Mouse (Mus musculus) macrophage (primary cell): ENCODE data around the gene Asb10. TPM values are rescaled to one million over a fixed set of nuclear protein-coding genes. Genes with fewer than 3 reads are reported as not detected.

Experiments
- H3K27ac ChIP-seq: fragments of 350-480 bp; formaldehyde crosslinking; 2 replicates; pipeline ENCODE4 v1.9.0; 2021
- H3K36me3 ChIP-seq: fragments of 350-480 bp; formaldehyde crosslinking; 2 replicates; pipeline ENCODE4 v1.9.0; 2021; ENCODE audit errors: inconsistent target
- H3K4me3 ChIP-seq: fragments of 350-480 bp; formaldehyde crosslinking; 2 replicates; pipeline ENCODE4 v1.9.0; 2021; ENCODE audit errors: inconsistent target
- H3K79me2 ChIP-seq: fragments of 350-480 bp; formaldehyde crosslinking; 2 replicates; pipeline ENCODE4 v1.9.0; 2021; ENCODE audit errors: inconsistent target
- WGBS: methylation state at CpG from one replicate; pipeline ENCODE4 v1.1.7; 2026; ENCODE audit warnings: inconsistent platforms; ENCODE audit not compliant: missing documents; 5-methylcytosine and 5-hydroxymethylcytosine counted together
- polyA plus RNA-seq: library from polyadenylated mRNA; stranded (reverse); fragments of 250-400 nt; gene quantifications from 3 replicates; pipeline ENCODE4 v1.2.4, GENCODE M21; 2018; ENCODE audit warnings: inconsistent platforms

The Asb10 gene
- polyA plus RNA-seq, 1 experiment from 2014 or later = 0.09 TPM

- H3K36me3 ChIP-seq = no peaks in the 10 kb centered on the region
- H3K4me3 ChIP-seq = no peak overlapping the region
- 8% methylated on average over 34 of the region's 34 CpGs for WGBS
- no peaks in the 10 kb centered on the region for H3K79me2 ChIP-seq
- H3K27ac ChIP-seq = no peak overlapping the region
Measured at GRCm38 (mm10) chr5:24525360-24526189, 15.2 kb downstream of the Asb10 start.

- Histone ChIP-seq H3K79me2 (no peaks in the 10 kb centered on the region), H3K27ac (no peak overlapping the region), H3K36me3 (no peaks in the 10 kb centered on the region), H3K4me3 (no peak overlapping the region)
- 17% methylated on average over 4 of the region's 4 CpGs for WGBS
Measured at GRCm38 (mm10) chr5:24524522-24524921, 16.3 kb downstream of the Asb10 start.

- no peaks in the 10 kb centered on the region for H3K36me3 ChIP-seq
- WGBS = 65% methylated on average over 8 of the region's 8 CpGs
- H3K27ac ChIP-seq = no peak overlapping the region
- H3K79me2 ChIP-seq = no peaks in the 10 kb centered on the region
- H3K4me3 ChIP-seq = no peak overlapping the region
Measured at GRCm38 (mm10) chr5:24523806-24524205, 17.0 kb downstream of the Asb10 start.

- Histone ChIP-seq H3K36me3 (no peaks in the 10 kb centered on the region), H3K27ac (no peak overlapping the region), H3K4me3 (no peak overlapping the region), H3K79me2 (no peaks in the 10 kb centered on the region)
- 55% methylated on average over 8 of the region's 8 CpGs for WGBS
Measured at GRCm38 (mm10) chr5:24521366-24521765, 19.4 kb downstream of the Asb10 start.

GRCm38 (mm10) chr5:24512271-24512670 lies 28.5 kb downstream of the Asb10 start:
- 64% methylated on average over 7 of the region's 8 CpGs for WGBS
- no peak overlapping the region for H3K27ac ChIP-seq
- H3K36me3 ChIP-seq = no peaks in the 10 kb centered on the region
- H3K79me2 ChIP-seq = no peaks in the 10 kb centered on the region
- H3K4me3 ChIP-seq = no peak overlapping the region

- H3K4me3 ChIP-seq = no peak overlapping the region
- no peak overlapping the region for H3K27ac ChIP-seq
- H3K79me2 ChIP-seq = no peaks in the 10 kb centered on the region
- WGBS = 55% methylated on average over 10 of the region's 11 CpGs
- no peaks in the 10 kb centered on the region for H3K36me3 ChIP-seq
Measured at GRCm38 (mm10) chr5:24510635-24511034, 30.1 kb downstream of the Asb10 start.

GRCm38 (mm10) chr5:24508406-24508805 lies 32.4 kb downstream of the Asb10 start:
- 93% methylated on average over 7 of the region's 7 CpGs for WGBS
- Histone ChIP-seq H3K36me3 (no peaks in the 10 kb centered on the region), H3K27ac (no peak overlapping the region), H3K4me3 (no peak overlapping the region), H3K79me2 (no peaks in the 10 kb centered on the region)

- Histone ChIP-seq H3K36me3 (peaks cover 17% of the 10 kb centered on the region), H3K4me3 (no peak overlapping the region), H3K79me2 (no peaks in the 10 kb centered on the region), H3K27ac (no peak overlapping the region)
- 29% methylated on average over 2 of the region's 2 CpGs for WGBS
Measured at GRCm38 (mm10) chr5:24505513-24505912, 35.3 kb downstream of the Asb10 start.

GRCm38 (mm10) chr5:24502786-24503185 lies 38.0 kb downstream of the Asb10 start:
- Histone ChIP-seq H3K79me2 (no peaks in the 10 kb centered on the region), H3K4me3 (no peak overlapping the region), H3K36me3 (peaks cover 45% of the 10 kb centered on the region), H3K27ac (no peak overlapping the region)
- WGBS = 83% methylated on average over 4 of the region's 4 CpGs

- no peak overlapping the region for H3K27ac ChIP-seq
- no peaks in the 10 kb centered on the region for H3K79me2 ChIP-seq
- WGBS = 94% methylated on average over 11 of the region's 11 CpGs
- no peak overlapping the region for H3K4me3 ChIP-seq
- peaks cover 60% of the 10 kb centered on the region for H3K36me3 ChIP-seq
Measured at GRCm38 (mm10) chr5:24500851-24501250, 39.9 kb downstream of the Asb10 start.

GRCm38 (mm10) chr5:24499113-24499512 lies 41.7 kb downstream of the Asb10 start:
- no peak overlapping the region for H3K4me3 ChIP-seq
- H3K36me3 ChIP-seq = peaks cover 75% of the 10 kb centered on the region
- no peak overlapping the region for H3K27ac ChIP-seq
- H3K79me2 ChIP-seq = no peaks in the 10 kb centered on the region
- WGBS = 94% methylated on average over 2 of the region's 10 CpGs

GRCm38 (mm10) chr5:24497526-24497925 lies 43.3 kb downstream of the Asb10 start:
- H3K36me3 ChIP-seq = peaks cover 91% of the 10 kb centered on the region
- no peak overlapping the region for H3K27ac ChIP-seq
- H3K4me3 ChIP-seq = no peak overlapping the region
- no peaks in the 10 kb centered on the region for H3K79me2 ChIP-seq
- WGBS = 94% methylated on average over 11 of the region's 12 CpGs

GRCm38 (mm10) chr5:24496756-24497155 lies 44.0 kb downstream of the Asb10 start:
- Histone ChIP-seq H3K27ac (no peak overlapping the region), H3K36me3 (peaks cover 94% of the 10 kb centered on the region), H3K79me2 (no peaks in the 10 kb centered on the region), H3K4me3 (no peak overlapping the region)
- 100% methylated on average over 6 of the region's 6 CpGs for WGBS

GRCm38 (mm10) chr5:24495019-24495418 lies 45.8 kb downstream of the Asb10 start:
- no peaks in the 10 kb centered on the region for H3K79me2 ChIP-seq
- WGBS = 95% methylated on average over 15 of the region's 15 CpGs
- peaks cover 94% of the 10 kb centered on the region for H3K36me3 ChIP-seq
- H3K27ac ChIP-seq = no peak overlapping the region
- no peak overlapping the region for H3K4me3 ChIP-seq

- peaks cover 91% of the 10 kb centered on the region for H3K36me3 ChIP-seq
Measured at GRCm38 (mm10) chr5:24492546-24493285, 48.1 kb downstream of the Asb10 start.

More at GRCm38 (mm10) chr5:24492546-24493285, 48.1 kb downstream of the Asb10 start:
- no peaks in the 10 kb centered on the region for H3K79me2 ChIP-seq
- WGBS = 95% methylated on average over 16 of the region's 16 CpGs
- no peak overlapping the region for H3K27ac ChIP-seq
- H3K4me3 ChIP-seq = no peak overlapping the region
